In genomic region chr10:5167481-5167880, GRCm38 (mm10) we compare ENCODE assay signal across 12 mouse cellular contexts.
"Had no signal": no experiment of that assay in that cellular context is flagged by ENCODE, and none has a peak within 500 bp of the region (broad histone marks: within the 10 kb centered on the region; RNA-seq: fewer than 3 reads in every experiment).

No protein-coding gene starts in this region.

- H3K4me1 ChIP-seq: limb, embryonic 15.5 days; lung, embryonic 15.5 days; midbrain, embryonic 13.5 days; stomach, embryonic 15.5 days had no signal

- H3K4me3 ChIP-seq: left cerebral cortex, adult 2 months; limb, embryonic 15.5 days; liver, embryonic 13.5 days; lung, embryonic 15.5 days; midbrain, embryonic 13.5 days; stomach, embryonic 15.5 days had no signal

- H3K36me3 ChIP-seq: lung, embryonic 15.5 days had no signal

- H3K4me2 ChIP-seq: limb, embryonic 15.5 days; liver, embryonic 13.5 days; lung, embryonic 15.5 days; midbrain, embryonic 13.5 days; stomach, embryonic 15.5 days had no signal

- H3K9me3 ChIP-seq: limb, embryonic 15.5 days; liver, embryonic 13.5 days; lung, embryonic 15.5 days; midbrain, embryonic 13.5 days; stomach, embryonic 15.5 days had no signal

- H3K27me3 ChIP-seq: limb, embryonic 15.5 days; liver, embryonic 13.5 days; lung, embryonic 15.5 days; midbrain, embryonic 13.5 days; stomach, embryonic 15.5 days had no signal

- H3K9ac ChIP-seq: limb, embryonic 15.5 days; liver, embryonic 13.5 days; liver, postnatal 0 days; lung, embryonic 15.5 days; midbrain, embryonic 13.5 days; stomach, embryonic 15.5 days had no signal

- DNase-seq: kidney, postnatal 14 days; liver, embryonic 13.5 days; liver, postnatal 0 days; lung, postnatal 36 days; right cerebral cortex, postnatal 14 days; thymus, adult 2 months; thymus, postnatal 25 days had no signal

- ATAC-seq: liver, postnatal 0 days; midbrain, embryonic 13.5 days had no signal

- H3K27ac ChIP-seq: left cerebral cortex, adult 2 months; limb, embryonic 15.5 days; liver, embryonic 13.5 days; lung, embryonic 15.5 days; midbrain, embryonic 13.5 days; stomach, embryonic 15.5 days had no signal
